Mouse (Mus musculus): ENCODE results near the gene Gcnt2. TPM values are rescaled to one million over a fixed set of nuclear protein-coding genes. Genes with fewer than 3 reads are reported as not detected.
A peak's percentile ranks its signal among the peaks of the same experiment; 100 is the strongest.

Gene Gcnt2
- total RNA-seq (2021), result 1 to 10 TPM; 6.7 to 8.5 TPM
- 0.66 and 0.97 TPM in 2 replicates for polyA plus RNA-seq (2012; rRNA removed)
- long read RNA-seq, full-length matches to known transcripts, result 3 of 3 reads
- long read RNA-seq, partial matches to known transcripts, result 0 of 3 reads
- long read RNA-seq, other reads (novel, unspliced or antisense), result 0 of 3 reads

DNA sequence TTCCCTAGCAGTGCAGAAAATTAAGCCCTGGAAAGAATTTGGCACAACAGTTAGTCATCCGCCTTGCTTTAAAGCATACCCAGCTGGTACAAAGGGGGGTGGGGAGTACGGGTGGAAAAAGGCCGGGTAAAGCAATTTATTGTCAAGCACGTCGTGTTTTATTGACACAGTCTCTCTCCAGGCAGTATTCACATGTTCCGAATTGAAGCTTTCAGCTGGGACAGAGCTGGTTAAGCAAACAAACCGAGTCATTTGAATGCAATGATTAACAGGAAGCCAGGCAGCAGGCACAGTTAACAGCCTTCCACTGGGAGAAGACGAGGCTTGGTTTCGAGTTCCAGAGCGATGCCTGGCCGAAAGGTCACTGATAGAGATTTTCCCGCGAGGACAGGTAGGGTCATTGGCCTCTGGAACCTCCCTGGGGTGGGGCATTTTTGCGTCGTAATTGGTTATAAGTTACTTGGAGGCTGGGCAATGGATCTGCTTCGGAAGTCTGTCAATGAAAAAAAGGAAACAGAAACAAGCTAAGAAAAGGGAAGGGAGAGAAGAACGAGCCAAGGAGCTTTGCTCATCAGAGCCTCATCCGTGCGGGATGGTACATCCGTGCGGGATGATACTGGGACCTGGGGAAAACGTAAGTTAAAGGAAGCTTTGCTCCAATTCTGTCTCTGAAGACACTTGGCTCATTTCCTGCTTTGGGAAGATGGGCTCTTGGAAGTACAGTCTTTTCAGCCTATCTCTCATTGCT is at the start of gene Gcnt2:
Gene Gcnt2, plus strand, starts transcription at position 103 of the 748 bp plus-strand sequence.
- DNase-seq, result peak; percentile 37

DNA sequence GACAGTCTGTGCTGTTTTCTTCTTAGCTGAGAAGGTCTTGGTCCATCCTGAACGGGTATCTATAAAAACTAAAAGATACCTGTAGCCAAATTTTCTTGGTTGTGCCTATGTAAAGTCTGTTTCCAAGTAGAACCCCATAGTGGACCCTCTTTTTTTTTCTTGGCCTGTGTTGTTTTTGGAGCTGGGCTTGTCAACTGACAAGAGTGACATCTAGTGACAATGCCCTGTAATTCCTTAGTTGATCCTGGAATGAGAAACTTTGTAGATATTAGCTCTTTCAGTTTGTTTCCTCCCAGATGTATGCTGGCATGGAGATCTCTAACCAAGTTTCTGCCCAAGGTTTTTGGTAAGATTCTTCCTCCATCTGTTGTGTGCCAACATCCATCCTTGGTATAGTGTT is 38.9 kb upstream of the Gcnt2 start:
- no peak for DNase-seq

DNA sequence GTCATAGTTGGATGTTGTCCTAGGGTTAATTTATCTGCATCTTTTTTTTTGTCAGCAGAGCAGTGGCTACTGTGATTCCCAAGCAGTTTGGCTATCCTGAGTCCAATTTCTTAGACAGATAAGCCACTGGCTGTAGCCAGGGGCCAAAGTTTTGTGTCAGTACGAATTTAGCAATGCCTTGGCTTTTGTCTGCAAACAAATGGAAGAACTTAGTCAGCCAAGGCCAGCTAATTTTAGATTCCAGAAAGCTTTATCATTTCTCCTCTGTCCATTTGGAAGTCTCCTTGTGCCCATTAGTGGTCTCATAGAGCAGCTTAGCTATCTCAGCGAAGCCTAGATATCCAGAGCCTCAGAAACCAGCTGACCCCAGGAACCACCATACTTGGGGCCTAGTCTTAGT is 37.6 kb upstream of the Gcnt2 start:
- peak; percentile 77 for DNase-seq

DNA sequence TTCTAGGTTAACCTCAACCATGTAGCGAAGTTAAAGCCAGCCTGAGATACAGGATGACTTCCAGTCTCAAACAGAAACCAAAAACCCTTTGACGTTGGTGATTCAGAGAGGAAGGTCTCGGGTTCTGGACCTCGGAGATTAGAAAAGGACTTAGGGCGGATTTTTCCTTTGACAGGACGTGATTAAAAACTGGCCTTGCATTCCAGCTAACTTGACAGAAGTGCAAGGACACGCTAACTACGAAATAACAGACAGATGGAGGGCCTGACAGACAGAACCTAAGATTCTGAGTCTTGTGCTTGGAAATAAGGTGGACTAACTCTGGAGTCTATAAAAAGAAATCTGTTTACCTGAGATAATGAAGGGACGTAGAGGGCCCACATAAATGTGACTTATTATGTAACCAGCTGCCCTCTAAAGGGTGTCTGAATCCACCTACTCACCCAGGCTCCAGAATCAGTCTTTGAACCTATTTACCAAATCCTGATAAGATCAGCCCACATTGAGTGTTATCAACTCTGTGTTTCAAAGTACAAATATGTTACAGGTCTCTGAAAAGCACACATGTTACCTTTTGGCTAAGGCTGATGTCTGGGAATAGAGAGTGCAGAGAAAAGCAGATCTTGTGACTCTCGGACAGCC is 18.3 kb upstream of the Gcnt2 start:
- DNase-seq, result peak; percentile 50

DNA sequence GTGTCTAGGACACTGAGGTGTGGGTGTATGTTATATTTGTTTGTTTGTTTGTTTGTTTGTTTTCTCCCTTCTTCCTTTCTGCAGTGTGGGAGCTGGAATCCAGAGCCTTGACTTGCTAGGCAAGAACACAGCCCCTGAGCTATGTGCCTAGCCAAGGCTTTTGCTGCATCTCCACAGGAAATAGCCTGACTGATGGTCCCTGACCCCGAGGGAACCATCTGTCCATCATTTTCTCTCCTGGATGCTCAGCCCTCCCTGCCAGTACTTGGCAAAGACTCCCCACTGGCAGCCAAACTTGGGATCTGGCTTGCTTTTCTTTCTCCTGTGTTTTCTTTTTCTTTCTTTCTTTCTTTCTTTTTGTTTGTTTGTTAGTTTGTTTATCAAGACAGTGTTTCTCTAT is 17.4 kb upstream of the Gcnt2 start:
- DNase-seq, result peak; percentile 57

DNA sequence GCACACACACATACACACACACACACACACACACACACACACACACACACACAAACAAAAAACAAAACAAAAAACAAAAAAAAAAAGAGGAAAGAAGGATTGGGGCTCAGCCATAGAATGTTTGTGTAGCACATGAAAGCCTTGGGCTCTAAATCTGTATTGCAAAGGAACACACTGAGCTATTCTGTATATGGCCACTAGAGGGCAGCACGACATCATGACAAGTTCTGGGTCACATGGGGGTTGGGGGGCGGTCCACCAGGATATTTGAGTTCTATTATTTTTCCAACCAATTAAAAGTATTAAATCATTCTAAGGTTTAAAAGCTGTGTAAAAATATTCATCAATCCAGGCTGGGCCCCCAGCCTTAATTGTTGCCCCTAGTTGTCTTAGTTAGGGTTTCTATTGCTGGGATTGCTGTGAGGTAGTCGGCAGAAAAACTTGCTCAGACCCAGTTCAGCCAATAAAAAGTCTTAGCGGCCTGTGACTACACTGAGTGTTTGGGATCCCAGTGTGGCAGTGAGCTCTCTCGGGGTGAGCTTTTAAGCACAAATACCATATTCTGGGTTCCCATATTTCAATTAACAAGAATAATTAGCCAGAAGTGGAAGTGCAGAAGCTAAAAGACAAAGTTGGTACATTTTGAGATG is 16.0 kb upstream of the Gcnt2 start:
- peak; percentile 69 for DNase-seq

DNA sequence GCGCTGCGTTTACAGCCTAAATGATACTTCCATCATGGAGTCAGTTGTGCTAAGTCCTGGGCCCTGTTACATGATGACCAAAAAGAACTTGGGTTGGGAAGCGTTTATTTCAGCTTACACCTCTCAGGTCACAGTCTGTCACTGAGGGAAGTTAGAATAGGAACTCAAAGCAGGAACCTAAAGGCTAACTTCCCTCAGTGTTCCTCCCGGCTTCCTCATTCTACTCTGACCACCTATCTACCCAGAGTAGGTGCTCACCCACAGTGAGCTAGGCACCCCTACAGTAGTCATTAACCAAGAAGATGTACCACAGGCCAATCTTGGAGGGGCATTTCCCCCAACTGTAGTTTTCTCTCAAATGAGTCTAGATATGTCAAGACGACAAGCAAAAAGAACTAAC is 15.4 kb upstream of the Gcnt2 start:
- DNase-seq, result no peak

DNA sequence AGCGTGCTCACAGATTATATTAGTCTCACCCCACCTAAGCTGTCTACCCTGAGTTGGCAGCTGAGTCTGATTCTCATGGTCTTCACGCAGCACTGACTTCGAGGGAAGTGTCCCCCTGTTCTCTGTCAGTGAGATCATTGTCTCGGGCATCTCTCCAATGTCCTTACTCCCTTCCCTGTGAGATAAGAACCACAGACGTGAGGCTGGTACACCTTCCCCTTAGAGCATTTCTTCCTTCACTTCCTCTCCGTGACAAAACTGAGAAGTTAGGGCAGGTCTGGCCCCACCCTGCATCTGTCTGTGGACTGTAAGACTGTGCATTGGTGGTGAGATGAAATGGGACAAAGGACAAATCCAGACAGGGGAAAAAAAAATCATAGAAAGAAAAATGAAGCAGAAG is 13.6 kb upstream of the Gcnt2 start:
- DNase-seq, result no peak

DNA sequence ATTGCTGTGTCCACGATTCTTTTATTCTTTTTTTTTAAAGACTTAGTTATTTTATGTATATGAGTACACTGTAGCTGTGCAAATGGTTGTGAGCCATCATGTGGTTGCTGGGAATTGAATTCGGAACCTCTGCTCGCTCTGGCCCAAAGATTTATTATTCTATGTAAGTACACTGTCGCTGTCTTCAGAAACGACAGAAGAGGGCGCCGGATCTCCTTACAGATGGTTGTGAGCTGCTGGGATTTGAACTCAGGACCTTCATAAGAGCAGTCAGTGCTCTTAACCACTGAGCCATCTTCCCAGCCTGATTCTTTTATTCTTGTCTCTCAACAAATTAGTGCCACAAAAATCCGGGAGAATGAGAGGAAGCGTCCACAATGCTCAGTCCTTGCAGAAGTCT is 13.2 kb upstream of the Gcnt2 start:
- no peak for DNase-seq

DNA sequence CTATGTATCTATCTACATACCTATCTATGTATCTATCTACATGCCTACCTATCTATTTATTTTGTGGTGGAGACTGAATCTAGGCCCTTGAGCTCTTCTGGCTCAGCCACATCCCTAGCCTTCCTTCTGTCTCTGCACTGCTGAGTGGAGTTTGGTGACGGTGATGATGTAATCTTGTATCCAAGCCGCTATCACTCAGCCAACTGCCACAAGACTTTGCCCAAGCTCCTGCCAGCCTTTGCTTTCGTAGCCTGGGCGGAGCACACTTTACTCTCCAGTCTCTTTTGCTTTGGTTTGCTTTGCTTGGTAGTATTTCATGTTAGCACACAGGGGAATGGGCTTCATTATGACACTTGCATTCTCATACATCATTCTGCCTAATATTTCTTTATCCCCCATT is 11.7 kb upstream of the Gcnt2 start:
- no peak for DNase-seq

DNA sequence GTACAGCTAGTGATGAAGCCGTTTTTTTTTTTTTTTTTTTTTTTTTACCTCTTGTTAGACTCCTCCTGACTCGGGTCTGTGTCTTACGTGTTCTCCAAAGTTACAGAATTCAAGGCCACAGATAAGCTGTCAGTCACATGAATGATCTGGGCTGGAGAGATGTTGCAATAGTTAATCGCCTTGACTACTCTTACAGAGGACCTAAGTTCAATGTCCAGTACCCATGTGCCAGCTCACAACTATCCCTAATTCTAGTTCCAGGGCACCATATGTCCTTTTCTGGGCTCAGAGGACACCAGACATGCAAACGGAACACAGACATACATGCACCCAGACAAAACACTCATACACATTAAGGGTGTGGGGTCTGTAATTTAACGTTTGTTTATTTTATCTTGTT is 8.9 kb upstream of the Gcnt2 start:
- DNase-seq, result peak; percentile 45

DNA sequence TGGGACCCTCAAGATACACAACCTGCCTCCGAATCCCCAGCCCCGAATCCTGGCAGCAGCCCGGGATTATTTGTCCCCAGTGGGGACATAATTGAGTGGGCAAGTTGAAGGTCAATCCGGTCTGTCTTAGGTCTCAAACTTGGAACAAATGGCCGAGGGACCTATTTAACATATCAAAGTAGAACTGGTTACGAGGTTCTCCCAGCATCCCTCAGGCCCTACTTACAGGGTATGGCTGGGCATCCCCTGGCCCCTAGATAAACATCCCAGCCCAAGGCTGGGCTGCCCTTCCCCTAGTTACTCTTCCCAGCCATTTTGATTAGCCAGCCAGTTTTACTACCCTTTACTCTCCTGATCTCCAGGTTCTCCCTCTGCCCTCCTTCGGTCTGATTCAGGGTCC is 8.3 kb upstream of the Gcnt2 start:
- DNase-seq, result no peak

DNA sequence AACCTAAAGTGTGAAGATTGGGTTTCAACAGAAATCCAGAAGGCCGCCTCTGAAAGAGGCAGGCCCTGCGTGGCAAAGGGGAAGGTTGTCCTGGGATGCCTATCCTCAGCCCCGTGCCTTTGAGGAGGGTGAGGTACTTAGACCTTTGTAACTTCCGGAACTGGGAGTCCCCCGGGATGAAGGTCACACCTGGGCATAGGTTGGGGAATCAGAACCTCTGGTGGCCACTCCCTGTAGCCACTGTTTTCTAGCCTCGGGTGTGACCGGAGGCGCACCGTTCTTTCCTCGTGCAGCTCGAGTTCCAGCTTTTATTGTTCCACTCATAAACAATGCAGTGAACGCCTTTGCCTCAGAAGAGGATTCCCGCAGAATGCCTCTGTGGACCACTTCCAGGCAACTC is 7.6 kb upstream of the Gcnt2 start:
- no peak for DNase-seq

DNA sequence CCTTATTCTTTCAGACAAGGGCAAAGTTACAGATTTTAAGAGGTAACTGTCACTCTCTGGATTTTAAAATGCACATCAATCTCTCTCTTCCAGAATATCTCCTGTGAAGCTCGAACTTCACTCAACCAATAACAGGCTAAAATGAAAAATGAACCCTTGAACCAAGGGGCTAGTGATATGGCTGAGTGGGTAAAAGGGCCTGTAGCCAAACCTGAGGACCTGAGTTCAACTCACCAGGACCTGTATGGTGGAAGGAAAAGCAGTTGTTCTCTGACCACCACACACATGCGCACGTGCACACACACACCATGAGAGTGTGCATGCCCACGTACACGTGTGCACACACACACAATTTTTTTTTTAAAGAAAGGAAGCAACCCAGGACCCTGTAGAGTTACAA is 6.8 kb upstream of the Gcnt2 start:
- no peak for DNase-seq

DNA sequence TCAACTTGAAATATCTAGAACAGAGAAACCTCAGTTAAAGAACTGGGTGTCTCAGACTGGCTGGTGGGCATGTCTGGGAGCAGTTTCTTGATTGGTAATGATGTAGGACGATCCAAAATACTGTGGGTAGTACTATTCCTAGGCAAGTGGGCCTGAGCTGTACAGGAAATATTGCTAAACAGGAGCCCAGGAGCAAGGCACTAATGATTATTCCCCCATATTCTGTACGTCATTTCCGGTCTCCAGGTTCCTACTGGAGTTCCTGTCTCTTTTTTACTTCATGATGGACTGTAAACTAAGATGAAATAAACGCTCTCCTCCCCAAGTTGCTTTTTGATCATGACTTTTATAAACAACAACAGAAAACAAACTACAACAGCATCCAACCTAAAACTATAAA is 5.7 kb upstream of the Gcnt2 start:
- no peak for DNase-seq

DNA sequence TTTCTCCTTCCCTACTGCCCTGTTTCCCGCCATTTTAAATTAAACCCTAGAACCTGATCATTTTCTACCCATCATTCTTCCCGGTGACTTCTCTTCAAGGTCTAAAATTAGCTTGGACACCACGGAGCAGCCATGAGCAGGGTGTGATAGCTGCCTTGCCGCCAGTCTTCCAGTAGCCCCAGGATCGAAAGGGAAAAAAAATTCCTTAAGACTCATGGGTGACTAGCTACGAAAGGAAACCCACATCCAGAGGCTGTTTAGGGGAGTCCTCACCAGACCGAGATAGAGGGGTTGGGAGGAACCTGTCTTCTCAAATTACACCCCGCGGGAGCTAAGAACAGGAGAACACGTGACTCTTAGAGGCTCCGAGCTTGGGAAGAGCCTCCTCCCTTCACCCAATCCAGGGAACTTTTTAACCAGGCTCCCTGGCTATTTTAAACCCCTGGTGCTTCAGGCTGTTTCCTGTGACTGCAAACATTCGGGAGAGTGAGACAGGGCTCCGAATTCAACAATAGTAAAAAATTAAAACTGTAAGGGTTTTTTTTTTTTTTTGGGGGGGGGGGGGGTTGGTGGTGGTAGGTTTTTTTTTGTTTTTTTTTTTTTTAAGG is 5.0 kb upstream of the Gcnt2 start:
- peak; percentile 52 for DNase-seq

DNA sequence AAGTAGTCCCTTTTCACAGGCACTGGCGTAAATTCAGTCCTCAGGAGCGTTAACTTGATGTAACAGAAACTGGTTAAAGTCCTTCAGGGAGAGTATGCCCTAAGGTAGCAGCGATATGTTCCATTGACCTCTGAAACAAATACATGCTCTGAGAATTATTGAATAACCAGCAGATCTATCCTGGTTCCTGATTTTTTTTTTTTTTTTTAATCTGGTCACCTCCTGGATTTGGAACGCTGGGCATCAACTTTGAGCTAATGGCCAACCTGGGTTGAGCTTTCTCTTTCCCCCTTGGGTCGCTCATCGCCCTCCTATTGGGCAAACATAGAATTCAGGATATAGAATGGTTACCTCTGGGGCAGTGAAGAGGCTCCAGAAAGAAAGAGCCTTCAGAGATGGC is 4.3 kb upstream of the Gcnt2 start:
- DNase-seq, result no peak

DNA sequence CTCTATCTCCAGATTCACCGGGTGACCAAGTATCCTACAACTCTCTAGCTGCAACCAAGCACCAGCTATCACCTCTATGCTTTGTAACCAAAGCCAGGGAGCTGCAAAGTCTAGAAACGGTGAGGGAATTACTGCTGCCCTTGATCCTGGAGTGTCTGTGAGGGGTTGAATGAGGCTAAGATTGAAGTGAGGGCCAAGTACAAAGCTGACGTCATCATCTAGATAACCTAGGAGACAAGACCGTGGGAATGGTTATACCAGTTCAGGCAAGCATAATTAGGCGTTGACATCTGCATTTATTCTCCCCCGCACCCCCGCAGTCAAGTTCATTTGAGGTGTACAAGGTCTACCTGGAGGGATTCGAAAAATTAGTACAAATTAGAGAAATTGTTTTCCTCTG is 2.8 kb upstream of the Gcnt2 start:
- DNase-seq, result no peak

DNA sequence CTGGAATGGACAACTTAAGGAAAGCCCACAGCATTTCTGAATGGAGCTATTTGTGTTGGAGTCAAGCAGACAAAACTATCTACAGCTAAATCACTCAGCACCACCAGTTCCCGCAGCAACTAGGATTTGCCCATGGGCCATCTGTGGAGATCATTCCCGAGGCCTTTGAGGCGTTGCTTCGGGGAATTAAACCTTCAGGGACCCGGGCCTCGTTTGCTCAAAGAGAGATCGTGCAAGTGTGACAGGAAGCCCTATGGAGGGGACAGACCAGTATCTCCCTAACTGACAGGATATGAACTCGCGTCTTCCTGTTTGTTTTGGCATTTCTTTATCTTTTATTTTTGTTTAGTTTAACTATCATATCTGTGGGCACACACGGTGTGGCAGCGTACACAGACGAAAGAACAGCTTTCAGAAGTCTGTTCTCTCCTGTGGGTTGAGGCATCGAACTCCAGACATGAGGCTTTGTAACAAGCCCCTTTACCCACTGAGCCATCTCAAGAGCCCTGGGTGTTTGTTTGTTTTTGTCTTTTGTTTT is 2.2 kb upstream of the Gcnt2 start:
- DNase-seq, result no peak

DNA sequence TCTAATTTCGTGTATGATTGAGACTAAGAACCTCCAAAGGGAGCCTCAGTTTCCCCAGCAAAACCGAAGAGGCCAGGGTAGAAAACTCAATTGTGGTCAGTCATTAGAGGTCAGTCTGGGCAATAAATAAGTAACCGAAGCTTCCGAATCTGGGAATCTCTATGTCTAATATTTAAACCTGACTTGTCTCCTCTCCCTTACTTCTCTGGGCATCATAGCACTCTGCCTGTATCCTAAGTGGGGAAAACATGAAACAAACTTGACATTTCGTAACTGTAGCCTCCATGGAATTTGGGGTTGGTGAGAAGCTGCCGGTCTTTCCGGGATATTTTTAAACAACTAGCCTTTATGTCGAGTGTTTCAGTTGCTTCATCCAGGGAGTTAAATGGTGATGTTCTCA is 329 bp upstream of the Gcnt2 start:
- no peak for DNase-seq

DNA sequence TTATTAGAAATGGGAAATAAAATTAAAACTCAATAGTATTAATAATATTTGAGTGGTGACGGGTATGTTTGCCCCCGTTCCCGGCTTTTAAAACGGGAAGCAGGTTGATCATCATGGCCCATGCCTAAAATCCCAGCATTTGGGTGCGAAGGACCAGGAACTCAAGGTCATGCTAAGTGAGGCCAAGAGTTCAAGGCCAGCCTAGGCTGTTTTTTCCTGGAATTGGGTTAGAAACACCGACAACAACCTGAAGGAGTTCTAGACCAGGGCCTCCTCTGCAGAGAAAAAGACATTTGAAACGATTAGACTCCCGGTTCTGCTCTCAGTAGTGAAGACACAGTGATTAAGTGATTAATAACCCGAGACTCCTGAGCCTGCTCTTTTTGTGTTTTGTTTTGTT is 3.5 kb downstream of the Gcnt2 start:
- no peak for DNase-seq

DNA sequence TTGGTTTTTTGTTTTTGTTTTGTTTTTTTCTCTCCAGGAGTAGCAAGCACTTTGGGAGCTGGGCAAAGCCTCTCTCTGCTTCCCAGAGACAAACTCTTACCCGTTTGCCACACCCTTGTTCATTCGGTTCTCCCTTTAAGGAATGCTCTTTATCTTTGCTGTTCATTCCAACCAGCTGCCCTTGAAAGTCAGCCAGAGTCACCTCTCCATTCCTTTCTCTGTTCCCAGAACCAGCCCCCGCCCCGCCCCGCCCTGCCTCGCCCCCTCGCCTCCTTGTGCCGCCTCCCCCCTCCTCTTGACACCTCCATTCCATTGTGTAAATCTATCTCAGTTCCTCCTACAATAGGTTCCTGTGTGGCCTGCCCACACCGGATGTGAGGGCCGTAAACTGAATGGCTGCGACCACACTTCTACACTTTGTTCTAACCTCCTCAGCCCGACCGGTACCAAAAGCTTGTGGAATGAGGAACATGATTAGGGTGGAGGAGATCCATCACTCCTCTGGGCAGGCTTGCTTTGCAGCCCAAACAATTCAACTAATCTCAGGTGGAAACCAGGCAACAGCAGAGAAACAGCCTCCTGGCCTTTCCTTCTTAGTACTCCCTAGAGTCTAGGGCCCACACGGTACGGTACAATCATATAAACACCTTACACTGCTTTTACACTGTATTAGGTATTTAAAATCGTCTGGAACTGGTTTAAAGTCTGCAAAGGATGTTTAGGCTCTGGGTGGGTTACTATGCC is 9.5 kb downstream of the Gcnt2 start:
- DNase-seq, result no peak
